Mouse (Mus musculus): Measurements from ENCODE around the gene Gipc3. TPM values are rescaled to one million over a fixed set of nuclear protein-coding genes. Genes with fewer than 3 reads are reported as not detected.

The Gipc3 gene
- polyA plus RNA-seq, 1 experiment from 2014 or later = 0.04 TPM

DNA sequence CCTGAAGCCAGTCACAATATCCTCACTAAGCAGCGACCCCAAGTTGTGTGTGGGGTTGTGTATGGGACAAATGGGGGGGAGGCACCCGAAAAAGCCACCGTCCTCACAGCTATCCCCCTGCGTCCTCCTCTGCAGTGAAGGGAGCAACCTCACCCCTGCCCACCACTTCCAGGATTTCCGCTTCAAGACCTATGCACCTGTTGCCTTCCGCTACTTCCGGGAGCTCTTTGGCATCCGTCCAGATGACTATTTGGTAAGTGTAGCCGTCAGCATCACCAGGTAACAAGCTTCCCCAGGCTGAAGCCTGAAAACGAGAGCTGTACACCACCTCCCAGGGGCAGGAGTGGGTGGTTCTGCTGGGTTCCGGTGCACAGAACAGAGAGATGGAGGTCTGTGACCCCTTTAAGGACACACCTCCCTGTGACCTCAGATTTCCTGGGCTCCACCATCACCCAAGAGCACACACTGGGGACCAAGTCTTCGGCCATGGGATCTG, 36.8 kb downstream of the Gipc3 start:
- H3K27ac ChIP-seq (replicated peaks; ENCODE audit: low read depth, low read length) = no peak overlapping the region
- peaks cover 56% of the 10 kb centered on the region for H3K36me3 ChIP-seq (ENCODE audit: control insufficient read depth, insufficient read depth, low read length)
- no peak overlapping the region for H3K4me2 ChIP-seq (ENCODE audit: low read depth, low read length)
- H3K4me1 ChIP-seq (ENCODE audit: control insufficient read depth, insufficient read depth, low read length) = peaks cover 6% of the 10 kb centered on the region; the same call in 1 of the 2 replicates
- no peaks in the 10 kb centered on the region for H3K27me3 ChIP-seq (replicated peaks; ENCODE audit: control insufficient read depth, insufficient read depth, low read length)
- 90% methylated on average over 12 of the region's 12 CpGs for WGBS
- no peak for ATAC-seq (ENCODE audit: low read depth)
- H3K9ac ChIP-seq (ENCODE audit: low read depth, low read length) = no peak overlapping the region
- H3K4me3 ChIP-seq (ENCODE audit: low read depth, low read length) = no peak overlapping the region
- DNase-seq (ENCODE audit: low spot score) = no peak
- no peaks in the 10 kb centered on the region for H3K9me3 ChIP-seq (ENCODE audit: control insufficient read depth, low read length)

DNA sequence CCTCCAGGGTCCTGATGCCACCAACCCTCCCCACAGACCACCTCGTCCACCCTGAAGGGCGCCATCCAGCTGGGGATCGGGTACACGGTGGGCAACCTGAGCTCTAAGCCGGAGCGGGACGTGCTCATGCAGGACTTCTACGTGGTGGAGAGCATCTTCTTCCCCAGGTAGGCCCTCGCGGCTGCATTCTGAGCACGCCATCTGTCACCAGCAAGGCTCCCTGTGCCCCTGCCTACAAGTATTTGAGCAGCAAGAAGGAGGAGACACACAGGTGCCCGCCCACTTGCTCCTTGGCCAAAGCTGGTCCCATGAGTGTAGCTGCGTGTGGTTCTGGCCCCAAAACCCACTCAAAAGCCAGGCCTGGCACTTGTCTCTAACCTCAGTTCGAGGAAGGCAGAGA, 37.4 kb downstream of the Gipc3 start:
- WGBS = 94% methylated on average over 14 of the region's 14 CpGs
- Histone ChIP-seq H3K27ac (replicated peaks; ENCODE audit: low read depth, low read length) (no peak overlapping the region), H3K4me2 (ENCODE audit: low read depth, low read length) (no peak overlapping the region), H3K9me3 (ENCODE audit: control insufficient read depth, low read length) (no peaks in the 10 kb centered on the region), H3K27me3 (replicated peaks; ENCODE audit: control insufficient read depth, insufficient read depth, low read length) (no peaks in the 10 kb centered on the region), H3K4me1 (ENCODE audit: control insufficient read depth, insufficient read depth, low read length) (peaks cover 6% of the 10 kb centered on the region; the same call in 1 of the 2 replicates), H3K36me3 (ENCODE audit: control insufficient read depth, insufficient read depth, low read length) (peaks cover 50% of the 10 kb centered on the region), H3K9ac (ENCODE audit: low read depth, low read length) (no peak overlapping the region), H3K4me3 (ENCODE audit: low read depth, low read length) (no peak overlapping the region)
- DNase-seq (ENCODE audit: low spot score) = no peak
- ATAC-seq (ENCODE audit: low read depth) = no peak

DNA sequence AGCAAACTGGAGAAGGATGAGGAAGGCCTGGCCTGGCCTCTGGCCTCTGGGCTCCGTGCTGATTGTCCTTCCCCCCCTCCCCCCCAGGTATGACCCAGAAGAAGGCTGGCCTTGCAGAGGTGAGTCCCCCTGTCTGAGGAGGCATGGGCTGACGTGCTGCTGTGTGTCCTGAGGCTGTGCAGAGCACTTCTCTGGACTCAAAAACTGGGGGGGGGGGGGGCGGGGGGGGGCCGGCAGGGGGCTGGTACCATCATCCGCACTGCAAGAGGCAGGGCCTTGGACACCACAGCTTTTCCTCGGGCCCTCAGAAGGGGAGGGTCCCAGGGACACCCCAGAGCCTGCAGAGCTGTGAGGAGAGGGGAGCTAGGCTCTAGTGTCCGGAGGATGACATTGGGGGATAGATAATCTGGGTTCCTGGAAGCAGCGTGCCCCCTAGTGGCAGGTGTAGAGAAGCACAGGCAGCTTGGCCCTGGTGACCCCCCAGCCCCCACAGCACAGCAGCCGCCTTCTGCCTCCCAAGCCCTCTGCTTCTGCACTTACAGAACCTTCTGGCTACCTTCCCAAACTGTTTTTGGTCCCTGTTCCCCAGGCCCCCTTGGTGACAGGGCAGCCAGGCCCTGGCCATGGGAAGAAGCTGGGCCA, 38.3 kb downstream of the Gipc3 start:
- no peak overlapping the region for H3K4me3 ChIP-seq (ENCODE audit: low read depth, low read length)
- H3K4me2 ChIP-seq (ENCODE audit: low read depth, low read length) = no peak overlapping the region
- DNase-seq (ENCODE audit: low spot score) (no peak), ATAC-seq (ENCODE audit: low read depth) (no peak)
- H3K27ac ChIP-seq (replicated peaks; ENCODE audit: low read depth, low read length) = no peak overlapping the region
- H3K9me3 ChIP-seq (ENCODE audit: control insufficient read depth, low read length) = no peaks in the 10 kb centered on the region
- WGBS = 13% methylated on average over 6 of the region's 9 CpGs
- H3K9ac ChIP-seq (ENCODE audit: low read depth, low read length) = no peak overlapping the region
- H3K36me3 ChIP-seq (ENCODE audit: control insufficient read depth, insufficient read depth, low read length) = peaks cover 41% of the 10 kb centered on the region
- H3K27me3 ChIP-seq (replicated peaks; ENCODE audit: control insufficient read depth, insufficient read depth, low read length) = no peaks in the 10 kb centered on the region
- peaks cover 6% of the 10 kb centered on the region; the same call in 1 of the 2 replicates for H3K4me1 ChIP-seq (ENCODE audit: control insufficient read depth, insufficient read depth, low read length)

- Histone ChIP-seq H3K27me3 (replicated peaks; ENCODE audit: control insufficient read depth, insufficient read depth, low read length) (no peaks in the 10 kb centered on the region), H3K4me1 (ENCODE audit: control insufficient read depth, insufficient read depth, low read length) (peaks cover 6% of the 10 kb centered on the region; the same call in 1 of the 2 replicates)
Observed at GRCm38 (mm10) chr10:81303761-81304160, 39.3 kb downstream of the Gipc3 start.

GRCm38 (mm10) chr10:81303258-81303657, 39.8 kb downstream of the Gipc3 start:
- peaks cover 26% of the 10 kb centered on the region for H3K36me3 ChIP-seq (ENCODE audit: control insufficient read depth, insufficient read depth, low read length)
- H3K4me3 ChIP-seq (ENCODE audit: low read depth, low read length) = no peak overlapping the region
- H3K9ac ChIP-seq (ENCODE audit: low read depth, low read length) = no peak overlapping the region
- H3K27me3 ChIP-seq (replicated peaks; ENCODE audit: control insufficient read depth, insufficient read depth, low read length) = no peaks in the 10 kb centered on the region
- WGBS = 73% methylated on average over 10 of the region's 10 CpGs
- H3K9me3 ChIP-seq (ENCODE audit: control insufficient read depth, low read length) = no peaks in the 10 kb centered on the region
- DNase-seq (ENCODE audit: low spot score) (no peak), ATAC-seq (ENCODE audit: low read depth) (no peak)
- H3K4me1 ChIP-seq (ENCODE audit: control insufficient read depth, insufficient read depth, low read length) = peaks cover 6% of the 10 kb centered on the region; the same call in 1 of the 2 replicates
- no peak overlapping the region for H3K27ac ChIP-seq (replicated peaks; ENCODE audit: low read depth, low read length)
- no peak overlapping the region for H3K4me2 ChIP-seq (ENCODE audit: low read depth, low read length)

More at GRCm38 (mm10) chr10:81303761-81304160, 39.3 kb downstream of the Gipc3 start:
- H3K9ac ChIP-seq (ENCODE audit: low read depth, low read length) = no peak overlapping the region
- DNase-seq (ENCODE audit: low spot score) = no peak
- H3K4me3 ChIP-seq (ENCODE audit: low read depth, low read length) = no peak overlapping the region
- no peaks in the 10 kb centered on the region for H3K9me3 ChIP-seq (ENCODE audit: control insufficient read depth, low read length)
- ATAC-seq (ENCODE audit: low read depth) = no peak
- no peak overlapping the region for H3K27ac ChIP-seq (replicated peaks; ENCODE audit: low read depth, low read length)
- 58% methylated on average over 7 of the region's 7 CpGs for WGBS
- H3K4me2 ChIP-seq (ENCODE audit: low read depth, low read length) = no peak overlapping the region
- H3K36me3 ChIP-seq (ENCODE audit: control insufficient read depth, insufficient read depth, low read length) = peaks cover 31% of the 10 kb centered on the region

DNA sequence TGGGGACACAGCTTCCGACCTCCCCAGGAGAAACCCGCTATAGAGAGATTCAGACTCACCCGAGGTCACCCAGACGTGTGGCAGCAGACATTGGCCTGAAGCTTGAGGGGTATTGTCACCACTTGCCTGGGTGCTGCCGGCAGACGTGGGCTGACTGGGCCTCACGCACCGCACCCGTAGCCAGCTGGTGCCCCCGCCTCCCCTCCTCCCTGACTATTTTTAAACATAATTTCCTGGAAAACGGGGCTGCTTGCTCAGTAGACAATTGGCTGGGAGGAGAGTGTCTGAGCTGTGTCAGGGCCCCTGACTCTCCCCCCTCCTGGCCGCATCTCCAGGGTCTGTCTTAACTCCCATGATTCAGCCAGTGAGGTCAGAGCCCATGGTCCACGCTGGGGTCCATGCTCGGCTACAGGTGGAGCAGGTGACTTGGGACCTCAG, 40.3 kb downstream of the Gipc3 start:
- peak overlapping the region; percentile 40; the same call in 1 of the 2 replicates for H3K9ac ChIP-seq (ENCODE audit: low read depth, low read length)
- H3K36me3 ChIP-seq (ENCODE audit: control insufficient read depth, insufficient read depth, low read length) = peaks cover 22% of the 10 kb centered on the region
- H3K4me1 ChIP-seq (ENCODE audit: control insufficient read depth, insufficient read depth, low read length) = peaks cover 6% of the 10 kb centered on the region; the same call in 1 of the 2 replicates
- 60% methylated on average over 14 of the region's 14 CpGs for WGBS
- H3K9me3 ChIP-seq (ENCODE audit: control insufficient read depth, low read length) = no peaks in the 10 kb centered on the region
- peak overlapping the region; percentile 15; the same call in 1 of the 2 replicates for H3K27ac ChIP-seq (replicated peaks; ENCODE audit: low read depth, low read length)
- no peaks in the 10 kb centered on the region for H3K27me3 ChIP-seq (replicated peaks; ENCODE audit: control insufficient read depth, insufficient read depth, low read length)
- no peak overlapping the region for H3K4me3 ChIP-seq (ENCODE audit: low read depth, low read length)
- DNase-seq (ENCODE audit: low spot score) = no peak
- ATAC-seq (ENCODE audit: low read depth) = no peak
- no peak overlapping the region; the same call in 1 of the 2 replicates for H3K4me2 ChIP-seq (ENCODE audit: low read depth, low read length)

DNA sequence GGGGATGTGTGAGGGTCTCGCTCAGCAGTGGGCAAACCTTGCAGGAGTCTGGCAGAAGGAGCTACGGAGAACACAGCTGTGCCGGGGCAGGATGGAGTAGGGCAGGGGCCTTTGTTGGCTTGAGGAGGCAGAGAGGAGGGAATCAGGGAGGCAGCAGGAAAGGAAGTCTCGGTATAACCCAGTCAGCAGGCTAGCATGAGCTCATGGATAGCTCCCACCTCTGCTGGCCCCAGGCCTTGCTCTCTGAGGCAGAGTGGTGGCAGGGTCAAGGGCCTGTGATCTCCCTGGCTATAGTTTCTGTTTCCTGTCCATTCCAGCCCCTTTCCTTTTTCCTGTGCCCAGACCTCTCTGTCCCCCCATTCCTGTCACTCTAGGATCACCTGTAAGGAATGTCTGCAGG, 40.8 kb downstream of the Gipc3 start:
- H3K4me2 ChIP-seq (ENCODE audit: low read depth, low read length) = no peak overlapping the region; the same call in 1 of the 2 replicates
- H3K36me3 ChIP-seq (ENCODE audit: control insufficient read depth, insufficient read depth, low read length) = peaks cover 16% of the 10 kb centered on the region
- H3K4me1 ChIP-seq (ENCODE audit: control insufficient read depth, insufficient read depth, low read length) = peaks cover 6% of the 10 kb centered on the region; the same call in 1 of the 2 replicates
- DNase-seq (ENCODE audit: low spot score) (no peak), ATAC-seq (ENCODE audit: low read depth) (no peak)
- H3K9me3 ChIP-seq (ENCODE audit: control insufficient read depth, low read length) = no peaks in the 10 kb centered on the region
- 81% methylated on average over 3 of the region's 4 CpGs for WGBS
- no peak overlapping the region for H3K4me3 ChIP-seq (ENCODE audit: low read depth, low read length)
- H3K27me3 ChIP-seq (replicated peaks; ENCODE audit: control insufficient read depth, insufficient read depth, low read length) = no peaks in the 10 kb centered on the region
- H3K27ac ChIP-seq (replicated peaks; ENCODE audit: low read depth, low read length) = peak overlapping the region; percentile 15; the same call in 1 of the 2 replicates
- H3K9ac ChIP-seq (ENCODE audit: low read depth, low read length) = peak overlapping the region; percentile 40; the same call in 1 of the 2 replicates

GRCm38 (mm10) chr10:81301321-81301720, 41.7 kb downstream of the Gipc3 start:
- no peak overlapping the region for H3K4me3 ChIP-seq (ENCODE audit: low read depth, low read length)
- peaks cover 6% of the 10 kb centered on the region; the same call in 1 of the 2 replicates for H3K4me1 ChIP-seq (ENCODE audit: control insufficient read depth, insufficient read depth, low read length)
- no peaks in the 10 kb centered on the region for H3K27me3 ChIP-seq (replicated peaks; ENCODE audit: control insufficient read depth, insufficient read depth, low read length)
- DNase-seq (ENCODE audit: low spot score) (no peak), ATAC-seq (ENCODE audit: low read depth) (no peak)
- no peak overlapping the region for H3K27ac ChIP-seq (replicated peaks; ENCODE audit: low read depth, low read length)
- H3K9ac ChIP-seq (ENCODE audit: low read depth, low read length) = no peak overlapping the region
- no peak overlapping the region for H3K4me2 ChIP-seq (ENCODE audit: low read depth, low read length)
- 82% methylated on average over 9 of the region's 9 CpGs for WGBS
- no peaks in the 10 kb centered on the region for H3K9me3 ChIP-seq (ENCODE audit: control insufficient read depth, low read length)
- H3K36me3 ChIP-seq (ENCODE audit: control insufficient read depth, insufficient read depth, low read length) = peaks cover 7% of the 10 kb centered on the region

Data from embryonic facial prominence, embryonic 14.5 days (tissue).